Mouse (Mus musculus): Measurements from ENCODE around the gene Usp7.

DNA sequence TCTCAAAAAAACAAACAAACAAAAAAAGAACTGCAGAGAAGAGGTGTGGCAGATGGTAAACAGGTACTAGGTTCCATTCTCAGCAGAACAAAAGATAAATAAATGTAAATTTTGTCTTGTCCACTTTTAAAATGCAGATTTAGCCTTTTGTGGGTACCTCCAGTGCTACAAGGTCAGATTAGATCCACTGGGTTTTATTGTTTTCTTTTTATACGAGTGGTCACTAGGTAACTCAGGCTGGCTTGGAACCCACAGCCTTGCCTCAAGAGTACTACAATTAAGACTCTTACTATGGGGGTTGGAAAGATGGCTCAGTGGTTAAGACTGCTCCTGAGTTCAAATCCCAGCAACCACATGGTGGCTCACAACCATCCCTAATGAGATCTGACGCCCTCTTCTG lies 33.9 kb downstream of the Usp7 start:
- TF ChIP-seq CTCF (IDR thresholded peaks at IDR 0.05; ENCODE audit: low read depth) (no peak), EP300 (optimal IDR thresholded peaks at IDR 0.05) (no peak)
